Mouse (Mus musculus): ENCODE measurements around the gene Ppp1r13l.

DNA sequence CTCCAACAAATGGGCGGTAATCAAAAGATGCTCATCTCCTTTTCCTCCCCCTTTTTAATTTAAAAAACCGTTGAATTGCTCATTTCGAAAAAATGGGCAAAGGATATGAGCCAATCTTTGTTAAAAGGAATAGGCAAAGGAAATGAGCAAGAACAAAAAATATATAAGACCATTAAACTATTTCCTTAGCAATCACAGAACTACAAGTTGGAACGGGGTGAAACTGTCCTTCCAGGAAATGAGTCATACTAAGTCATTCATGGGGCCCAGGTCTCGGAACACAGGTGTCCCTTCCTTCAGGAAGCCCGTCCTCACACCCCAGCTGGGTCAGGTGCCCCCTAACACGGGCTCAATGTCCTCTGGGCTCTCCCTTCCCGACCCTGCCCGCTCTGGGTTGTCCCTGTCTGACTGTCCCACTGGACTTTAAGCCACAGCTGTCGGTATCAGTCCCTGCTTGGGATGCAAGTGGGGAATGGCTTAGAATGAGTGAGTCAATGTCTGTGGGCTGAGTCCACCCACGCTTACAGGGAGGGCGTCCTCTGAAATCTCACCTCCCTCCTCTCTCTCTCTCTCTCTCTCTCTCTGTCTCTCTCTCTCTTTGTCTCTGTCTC lies 15.2 kb upstream of the Ppp1r13l start, which contains the start of gene Ercc1:
- TF ChIP-seq HCFC1 (IDR thresholded peaks at IDR 0.05; ENCODE audit: borderline replicate concordance, insufficient read depth, low read length) (no peak), CHD2 (IDR thresholded peaks at IDR 0.05; ENCODE audit: low read depth, low read length) (no peak), MAFK (IDR thresholded peaks at IDR 0.05; ENCODE audit: insufficient read depth, low read depth, low read length) (no peak), ZNF384 (IDR thresholded peaks at IDR 0.05; ENCODE audit: low read depth, low read length) (no peak)
